Mouse (Mus musculus): Measurements from ENCODE around the gene Rap1gap2.

- TF ChIP-seq POLR2A (IDR thresholded peaks at IDR 0.05; ENCODE audit: extremely low read depth, insufficient read depth, low read length) = no peak
- no peak for TF ChIP-seq CTCF (IDR thresholded peaks at IDR 0.05; ENCODE audit: extremely low read depth, insufficient read depth, low read length)
Observed at GRCm38 (mm10) chr11:74414112-74414511, 196.6 kb downstream of the Rap1gap2 start.

All from cortical plate, adult 2 months (tissue).